ENCODE assay signal across 8 mouse cellular contexts in the genomic region with DNA sequence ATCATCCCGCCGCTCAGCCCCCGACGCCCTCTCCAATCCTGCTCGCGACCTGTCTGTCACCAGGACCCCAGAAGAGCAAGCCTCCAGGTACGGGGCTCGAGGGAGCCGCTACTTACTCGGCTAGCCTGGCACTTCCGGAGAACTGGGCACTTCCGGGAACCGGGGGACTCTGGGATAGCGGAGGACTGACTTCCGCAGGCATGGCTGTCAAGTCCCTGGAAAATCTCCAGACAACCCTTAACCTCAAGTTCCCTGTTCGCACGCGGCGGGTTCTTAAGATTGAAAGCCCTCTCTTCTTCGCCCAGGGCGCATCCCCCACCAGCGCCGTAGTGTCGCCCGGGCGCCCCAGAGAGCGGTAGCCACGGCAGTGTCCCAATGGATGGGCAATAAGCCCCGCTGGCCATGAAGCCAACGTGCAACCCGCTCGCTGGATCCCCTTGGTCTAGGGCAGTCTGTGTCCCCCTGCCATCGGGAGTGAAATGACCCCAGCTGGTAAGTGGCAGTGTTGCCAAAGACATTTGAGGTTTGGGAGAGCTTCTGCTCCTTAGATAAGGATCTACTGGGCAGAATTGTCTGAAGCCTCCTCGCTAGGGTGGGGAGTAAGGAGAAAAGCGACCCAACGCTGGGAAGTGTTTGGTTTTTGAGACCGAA. TPM values are rescaled to one million over a fixed set of nuclear protein-coding genes. Genes with fewer than 3 reads are reported as not detected.
DNase-seq lines count a peak whose midpoint lies in the region; ATAC-seq and TF ChIP-seq lines count a peak whose summit lies in the region.

A gene (minus strand): TSS at position 153 of the 651 bp plus-strand sequence.
A gene (plus strand): TSS at position 177 of the 651 bp plus-strand sequence.

- TF ChIP-seq RAD21 in CH12.LX (IDR thresholded peaks at IDR 0.05; ENCODE audit: low read depth, low read length), result no peak

- peak within 1 kb of the TSS; percentile 44 for H3K9ac ChIP-seq in CH12.LX (ENCODE audit: insufficient read depth, low read depth)
- peak within 1 kb of the TSS; percentile 74 for H3K9ac ChIP-seq in forebrain, embryonic 12.5 days
- peak within 1 kb of the TSS; percentile 83 for H3K9ac ChIP-seq in heart, embryonic 16.5 days (ENCODE audit: low read length)
- peak within 1 kb of the TSS; percentile 87 for H3K9ac ChIP-seq in liver, embryonic 14.5 days (replicated peaks)
- H3K9ac ChIP-seq in stomach, embryonic 15.5 days, result peak within 1 kb of the TSS; percentile 53

- H3K4me3 ChIP-seq in CH12.LX (replicated peaks in 1 of 3; ENCODE audit: low read depth in 2 of 3, low read length in 2 of 3, poor library complexity in 1 of 3), result peak within 1 kb of the TSS; percentile 66 to 90 (median 86)
- H3K4me3 ChIP-seq in forebrain, embryonic 12.5 days (replicated peaks), result peak within 1 kb of the TSS; percentile 89
- peak within 1 kb of the TSS; percentile 98 for H3K4me3 ChIP-seq in heart, embryonic 16.5 days (ENCODE audit: low read length)
- H3K4me3 ChIP-seq in liver, embryonic 14.5 days (ENCODE audit: insufficient read depth in 1 of 2, low read depth in 2 of 2, low read length in 2 of 2), result peak within 1 kb of the TSS; percentile 98
- H3K4me3 ChIP-seq in stomach, embryonic 15.5 days (replicated peaks), result peak within 1 kb of the TSS; percentile 87

- peak within 1 kb of the TSS; percentile 43 for H3K27ac ChIP-seq in CH12.LX (ENCODE audit: insufficient read depth, low read depth)
- peak within 1 kb of the TSS; percentile 77 for H3K27ac ChIP-seq in forebrain, embryonic 12.5 days
- peak within 1 kb of the TSS; percentile 78 for H3K27ac ChIP-seq in heart, embryonic 16.5 days (ENCODE audit: low read length)
- H3K27ac ChIP-seq in liver, embryonic 14.5 days, result peak within 1 kb of the TSS; percentile 59
- H3K27ac ChIP-seq in stomach, embryonic 15.5 days, result peak within 1 kb of the TSS; percentile 72

- H3K9me3 ChIP-seq in CH12.LX (replicated peaks; ENCODE audit: low read length), result no peaks in the 10 kb centered on the region
- H3K9me3 ChIP-seq in forebrain, embryonic 12.5 days, result no peaks in the 10 kb centered on the region
- no peaks in the 10 kb centered on the region for H3K9me3 ChIP-seq in heart, embryonic 16.5 days (replicated peaks; ENCODE audit: control insufficient read depth, low read length)
- H3K9me3 ChIP-seq in liver, embryonic 14.5 days (ENCODE audit: control insufficient read depth, low read length), result no peaks in the 10 kb centered on the region
- H3K9me3 ChIP-seq in stomach, embryonic 15.5 days, result no peaks in the 10 kb centered on the region

- no peaks in the 10 kb centered on the region for H3K27me3 ChIP-seq in CH12.LX (replicated peaks)
- no peaks in the 10 kb centered on the region for H3K27me3 ChIP-seq in forebrain, embryonic 12.5 days
- H3K27me3 ChIP-seq in heart, embryonic 16.5 days (ENCODE audit: control insufficient read depth, insufficient read depth, low read length), result no peaks in the 10 kb centered on the region
- H3K27me3 ChIP-seq in liver, embryonic 14.5 days (ENCODE audit: control insufficient read depth, insufficient read depth, low read length), result no peaks in the 10 kb centered on the region
- no peaks in the 10 kb centered on the region for H3K27me3 ChIP-seq in stomach, embryonic 15.5 days (replicated peaks)

- peaks cover 24% of the 10 kb centered on the region for H3K79me2 ChIP-seq in CH12.LX (replicated peaks; ENCODE audit: control insufficient read depth, extremely low read depth, insufficient read depth, poor library complexity, severe bottlenecking)

- under 1% methylated on average over 37 of the region's 37 CpGs for WGBS in forebrain, embryonic 12.5 days
- under 1% methylated on average over 37 of the region's 37 CpGs for WGBS in heart, embryonic 16.5 days
- under 1% methylated on average over 37 of the region's 37 CpGs for WGBS in liver, embryonic 14.5 days (ENCODE audit: insufficient replicate concordance)
- under 1% methylated on average over 37 of the region's 37 CpGs for WGBS in stomach, embryonic 15.5 days

- H3K4me1 ChIP-seq in CH12.LX (ENCODE audit: control insufficient read depth in 1 of 2, insufficient read depth in 2 of 2), result peaks cover 0 to 26% of the 10 kb centered on the region in 2 experiments; a peak in 3 of 4 replicates
- H3K4me1 ChIP-seq in forebrain, embryonic 12.5 days, result peaks cover 14% of the 10 kb centered on the region
- peaks cover 10% of the 10 kb centered on the region for H3K4me1 ChIP-seq in heart, embryonic 16.5 days (ENCODE audit: control insufficient read depth, insufficient read depth, low read length)
- peaks cover 5 to 9% of the 10 kb centered on the region in 2 experiments for H3K4me1 ChIP-seq in liver, embryonic 14.5 days (replicated peaks; ENCODE audit: control insufficient read depth in 2 of 2, insufficient read depth in 2 of 2, low read length in 1 of 2)
- peaks cover 5% of the 10 kb centered on the region; the same call in 1 of the 2 replicates for H3K4me1 ChIP-seq in stomach, embryonic 15.5 days

- peak in 1 of 2 experiments; percentile 6; a peak in 1 of 4 replicates for TF ChIP-seq CTCF in CH12.LX (conservative IDR thresholded peaks at IDR 0.05 in 1 of 2, IDR thresholded peaks at IDR 0.05 in 1 of 2; ENCODE audit: low read depth in 2 of 2, low read length in 2 of 2)
- TF ChIP-seq CTCF in liver, embryonic 14.5 days (IDR thresholded peaks at IDR 0.05; ENCODE audit: low read depth), result no peak

- H3K36me3 ChIP-seq in CH12.LX (replicated peaks in 1 of 2; ENCODE audit: control insufficient read depth in 1 of 2, insufficient read depth in 1 of 2, low read length in 1 of 2), result peaks cover 13 to 46% of the 10 kb centered on the region in 2 experiments
- 0 out of 2 replicates have a peak, but pooled peaks cover 5% of the 10 kb centered on the region for H3K36me3 ChIP-seq in forebrain, embryonic 12.5 days (replicated peaks)
- H3K36me3 ChIP-seq in heart, embryonic 16.5 days (ENCODE audit: control insufficient read depth, insufficient read depth), result 0 out of 2 replicates have a peak, but pooled peaks cover 4% of the 10 kb centered on the region
- no peaks in the 10 kb centered on the region for H3K36me3 ChIP-seq in liver, embryonic 14.5 days (replicated peaks; ENCODE audit: control insufficient read depth, insufficient read depth, low read depth)
- H3K36me3 ChIP-seq in stomach, embryonic 15.5 days, result no peaks in the 10 kb centered on the region; the same call in 1 of the 2 replicates

- peak; percentile 87 for DNase-seq in CH12.LX (ENCODE audit: extremely low read depth)
- DNase-seq in c-Kit-positive CD71-positive TER-119-negative erythroid progenitor cells, embryonic 14.5 days (ENCODE audit: low read depth), result peak; percentile 72
- DNase-seq in kidney, postnatal 36 days, result peak; percentile 96
- peak; percentile 67 to 71 (median 67) for DNase-seq in liver, embryonic 14.5 days (ENCODE audit: low read depth in 3 of 3, low spot score in 3 of 3)
- peak; percentile 88 for DNase-seq in neural tube, embryonic 10.5 days (ENCODE audit: extremely low spot score, low spot score)

- peak within 1 kb of the TSS; percentile 93 for H3K4me2 ChIP-seq in CH12.LX (ENCODE audit: insufficient read depth, low read depth, poor library complexity, severe bottlenecking)
- H3K4me2 ChIP-seq in forebrain, embryonic 12.5 days, result peak within 1 kb of the TSS; percentile 95
- peak within 1 kb of the TSS; percentile 97 for H3K4me2 ChIP-seq in heart, embryonic 16.5 days (ENCODE audit: low read depth, low read length)
- H3K4me2 ChIP-seq in liver, embryonic 14.5 days (ENCODE audit: low read depth), result peak within 1 kb of the TSS; percentile 92
- H3K4me2 ChIP-seq in stomach, embryonic 15.5 days, result peak within 1 kb of the TSS; percentile 90

- TF ChIP-seq EP300 in CH12.LX (IDR thresholded peaks at IDR 0.05; ENCODE audit: low read length), result no peak
- no peak for TF ChIP-seq EP300 in liver, embryonic 14.5 days (IDR thresholded peaks at IDR 0.05; ENCODE audit: low read depth)

- in situ Hi-C loops in CH12.LX (cut with MboI; ENCODE audit: low pct_ligation_motif_present, low pct_unique_long_range_greater_than_20kb, low sequenced_read_pairs), result no loop called here

- ATAC-seq in forebrain, embryonic 12.5 days (ENCODE audit: low FRiP score), result peak; percentile 92
- ATAC-seq in heart, embryonic 16.5 days (replicated peaks; ENCODE audit: extremely low read depth, insufficient read depth, low FRiP score), result peak; percentile 93
- ATAC-seq in liver, embryonic 14.5 days (ENCODE audit: insufficient read depth), result peak; percentile 89
- peak; percentile 88 for ATAC-seq in stomach, embryonic 15.5 days (ENCODE audit: insufficient read depth, low FRiP score, low read depth)

- dilution Hi-C loops in CH12.LX (cut with MboI; ENCODE audit: extremely low pct_ligation_motif_present, extremely low pct_unique_long_range_greater_than_20kb, low sequenced_read_pairs), result no loop called here

- peak; percentile 98 for TF ChIP-seq POLR2A in CH12.LX (IDR thresholded peaks at IDR 0.05; ENCODE audit: low read depth, low read length)

TF ChIP-seq in CH12.LX, 34 proteins besides CTCF, POLR2A, EP300 and RAD21 (continues in another document):
- peak; percentile 89 for TF ChIP-seq MYC (IDR thresholded peaks at IDR 0.05; ENCODE audit: low read depth, low read length)
- TF ChIP-seq PAX5 (IDR thresholded peaks at IDR 0.05; ENCODE audit: low read length), result no peak
- peak; percentile 100 for TF ChIP-seq ELF1 (IDR thresholded peaks at IDR 0.05; ENCODE audit: low read depth, low read length)
- TF ChIP-seq KAT2A (IDR thresholded peaks at IDR 0.05; ENCODE audit: insufficient replicate concordance, low read length), result peak; percentile 84; the same call in 1 of the 2 replicates
- peak; percentile 79; the same call in 1 of the 2 replicates for TF ChIP-seq RCOR1 (conservative IDR thresholded peaks at IDR 0.05; ENCODE audit: low read depth, low read length)

RNA-seq across cellular contexts. Expression of the first gene that starts in this region (rescaled TPM):
- total RNA-seq in CH12.LX (2012; rRNA removed) (56.1 and 63.4 TPM in 2 replicates), CH12.LX (2014; rRNA removed) (55.1 and 62.2 TPM in 2 replicates)
- 68.8 and 70.7 TPM in 2 replicates for polyA plus RNA-seq in CH12.LX (2012; ENCODE audit: insufficient read length, low read depth)
- 51.9 and 55.2 TPM in 2 replicates for polyA plus RNA-seq in forebrain, embryonic 12.5 days (2016; fragmentation: Nextera tagmentation; extraction: Ambion mirVana)
- polyA plus RNA-seq in heart, embryonic 16.5 days (2015; fragmentation: Nextera tagmentation; extraction: Ambion mirVana), result 30.5 and 35.1 TPM in 2 replicates
- polyA plus RNA-seq in liver, embryonic 14.5 days (2012; rRNA removed), result 7.0 and 9.4 TPM in 2 replicates
- 12.7 and 15.4 TPM in 2 replicates for polyA plus RNA-seq in liver, embryonic 14.5 days (2014; fragmentation: Nextera tagmentation; extraction: Ambion mirVana)
- polyA plus RNA-seq in stomach, embryonic 15.5 days (2015; fragmentation: Nextera tagmentation; extraction: Ambion mirVana), result 39.7 and 43.8 TPM in 2 replicates

RNA-seq across cellular contexts. Expression of the second gene that starts in this region (rescaled TPM):
- total RNA-seq in CH12.LX (2012; rRNA removed) (10.2 and 12.3 TPM in 2 replicates), CH12.LX (2014; rRNA removed) (5.8 and 7.0 TPM in 2 replicates)
- polyA plus RNA-seq in CH12.LX (2012; ENCODE audit: insufficient read length, low read depth), result 3.4 and 3.9 TPM in 2 replicates
- 25.4 and 26.7 TPM in 2 replicates for polyA plus RNA-seq in forebrain, embryonic 12.5 days (2016; fragmentation: Nextera tagmentation; extraction: Ambion mirVana)
- 22.3 and 24.0 TPM in 2 replicates for polyA plus RNA-seq in heart, embryonic 16.5 days (2015; fragmentation: Nextera tagmentation; extraction: Ambion mirVana)
- polyA plus RNA-seq in liver, embryonic 14.5 days (2012; rRNA removed), result 2.7 and 3.1 TPM in 2 replicates
- 3.0 and 3.5 TPM in 2 replicates for polyA plus RNA-seq in liver, embryonic 14.5 days (2014; fragmentation: Nextera tagmentation; extraction: Ambion mirVana)
- polyA plus RNA-seq in stomach, embryonic 15.5 days (2015; fragmentation: Nextera tagmentation; extraction: Ambion mirVana), result 82.0 and 100 TPM in 2 replicates

Comparison
In these comparisons a context has a peak if more than half of its experiments do, and no peak if none do; other contexts are left out.
1. Peak in every context shown above with its lines: DNase-seq, ATAC-seq, H3K4me3 ChIP-seq and H3K27ac ChIP-seq.